Mouse (Mus musculus): ENCODE data around the gene Smim24.

The Smim24 gene

DNA sequence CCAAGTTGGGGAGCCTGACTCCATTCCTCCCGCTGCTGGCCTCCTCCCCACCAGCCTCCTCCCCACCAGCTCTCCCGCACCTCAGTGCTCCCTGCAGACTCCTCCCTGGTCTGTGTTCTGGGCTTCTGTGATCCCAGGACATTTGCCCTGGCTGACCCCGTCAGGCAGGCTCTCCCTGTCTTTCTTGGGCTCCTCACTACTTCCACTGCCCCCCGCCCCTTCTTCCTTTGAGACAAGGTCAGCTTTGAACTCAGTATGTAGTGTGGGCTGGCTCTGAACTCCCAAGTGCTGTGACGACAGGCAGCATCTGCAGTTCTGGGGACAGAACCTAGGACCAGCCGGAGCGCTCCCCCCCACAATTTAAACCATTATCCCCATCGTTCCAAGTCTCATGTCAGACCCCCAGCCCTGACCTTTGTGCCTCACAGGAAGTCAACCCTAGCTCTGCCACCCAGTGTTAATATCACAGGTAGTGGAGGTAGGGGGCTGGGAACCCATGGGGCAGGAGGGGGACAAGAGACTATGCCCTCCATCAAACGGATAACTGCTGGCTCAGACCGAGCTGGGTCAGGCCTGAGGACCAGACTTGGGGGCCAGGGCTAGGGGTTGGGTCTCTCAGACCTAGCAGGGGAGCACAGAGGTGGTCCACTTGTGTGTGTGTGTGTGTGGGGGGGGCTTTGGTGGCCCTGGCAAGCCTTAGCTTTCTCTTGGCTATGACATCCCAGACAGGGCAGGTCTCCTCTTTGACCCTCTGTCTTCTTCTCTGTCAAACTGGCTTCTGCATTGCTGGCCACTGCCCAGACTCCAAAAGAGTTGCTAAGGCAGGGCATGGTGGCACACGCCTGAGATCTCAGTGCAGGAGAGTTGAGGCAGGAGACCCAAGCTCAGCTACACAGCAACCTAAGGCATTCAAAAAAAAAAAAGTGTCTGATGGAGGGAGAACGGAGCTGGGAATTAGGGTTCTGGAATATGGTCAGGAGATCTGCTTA, 24.7 kb downstream of the Smim24 start:
- in situ Hi-C loops (cut with MboI; ENCODE audit: unreplicated experiment in 2 of 2) = no loop called here

DNA sequence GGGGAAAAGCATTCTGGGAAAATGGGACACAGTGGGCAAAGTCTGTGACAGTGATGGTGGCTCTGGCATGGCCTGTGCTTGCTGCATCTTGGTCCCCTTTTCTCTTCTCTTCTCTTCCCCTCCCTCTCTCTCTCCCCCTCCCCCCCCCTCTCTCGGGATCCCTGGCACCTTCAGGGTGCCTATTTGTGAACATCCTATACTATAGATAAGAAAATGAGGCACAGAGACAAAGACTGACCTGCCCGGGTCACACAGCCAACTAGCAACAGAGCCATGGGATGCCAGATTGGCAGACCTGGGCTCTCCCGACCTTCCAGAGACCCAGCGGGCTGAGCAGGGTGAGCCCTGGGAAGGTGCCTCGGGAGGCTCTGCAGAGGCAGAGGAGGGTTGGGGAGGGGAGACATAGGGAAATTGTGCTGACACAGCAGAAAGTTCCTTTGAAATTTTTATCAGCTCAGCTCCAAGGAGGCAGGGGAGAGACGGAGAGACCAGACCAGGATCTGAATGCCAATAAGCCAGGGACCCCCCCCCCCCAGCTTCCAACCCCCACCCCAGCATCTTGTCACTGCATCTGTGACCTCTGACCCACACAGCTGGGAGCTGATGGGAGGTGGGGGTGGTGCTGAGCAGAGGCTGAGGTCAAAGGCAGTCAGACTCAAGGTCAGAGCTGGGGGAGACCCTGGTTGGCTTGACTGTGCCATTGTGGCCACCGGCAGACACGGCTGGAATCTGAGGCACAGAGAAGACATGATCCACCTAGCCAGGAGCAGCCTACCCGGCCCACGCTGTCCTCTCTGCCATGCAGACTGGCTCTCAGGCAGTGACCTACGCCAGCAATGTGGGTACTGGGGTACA, 25.6 kb downstream of the Smim24 start:
- in situ Hi-C loops (cut with MboI; ENCODE audit: unreplicated experiment in 2 of 2) = no loop called here

GRCm38 (mm10) chr10:81419111-81419928, 26.5 kb downstream of the Smim24 start:
- in situ Hi-C loops (cut with MboI; ENCODE audit: unreplicated experiment in 2 of 2) = no loop called here

GRCm38 (mm10) chr10:81420191-81420767, 27.4 kb downstream of the Smim24 start:
- in situ Hi-C loops (cut with MboI; ENCODE audit: unreplicated experiment in 2 of 2) = no loop called here

GRCm38 (mm10) chr10:81421041-81421796, 28.4 kb downstream of the Smim24 start:
- in situ Hi-C loops (cut with MboI; ENCODE audit: unreplicated experiment in 2 of 2) = no loop called here

- in situ Hi-C loops (cut with MboI; ENCODE audit: unreplicated experiment in 2 of 2) = no loop called here
Observed at GRCm38 (mm10) chr10:81421797-81422100, 28.9 kb downstream of the Smim24 start.

DNA sequence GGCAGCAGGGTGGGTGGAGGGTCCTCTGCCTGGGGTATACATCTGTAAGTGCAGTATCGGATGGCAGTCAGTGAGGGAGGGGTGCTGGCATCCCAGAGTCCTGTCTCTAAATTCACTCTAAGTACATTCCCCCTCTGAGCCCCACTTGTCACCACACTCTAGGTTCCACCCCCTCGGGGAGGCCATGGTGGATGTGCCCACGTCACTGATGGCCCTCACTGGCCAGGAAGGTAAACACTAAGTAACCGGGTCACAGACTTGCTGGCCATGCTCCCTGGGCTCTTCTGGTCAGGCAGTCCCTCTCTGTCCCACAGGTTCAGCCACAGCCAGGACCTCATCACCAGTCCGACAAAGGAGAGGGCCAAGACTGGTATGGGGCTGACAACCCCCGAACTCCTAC, 29.3 kb downstream of the Smim24 start:
- in situ Hi-C loops (cut with MboI; ENCODE audit: unreplicated experiment in 2 of 2) = no loop called here

DNA sequence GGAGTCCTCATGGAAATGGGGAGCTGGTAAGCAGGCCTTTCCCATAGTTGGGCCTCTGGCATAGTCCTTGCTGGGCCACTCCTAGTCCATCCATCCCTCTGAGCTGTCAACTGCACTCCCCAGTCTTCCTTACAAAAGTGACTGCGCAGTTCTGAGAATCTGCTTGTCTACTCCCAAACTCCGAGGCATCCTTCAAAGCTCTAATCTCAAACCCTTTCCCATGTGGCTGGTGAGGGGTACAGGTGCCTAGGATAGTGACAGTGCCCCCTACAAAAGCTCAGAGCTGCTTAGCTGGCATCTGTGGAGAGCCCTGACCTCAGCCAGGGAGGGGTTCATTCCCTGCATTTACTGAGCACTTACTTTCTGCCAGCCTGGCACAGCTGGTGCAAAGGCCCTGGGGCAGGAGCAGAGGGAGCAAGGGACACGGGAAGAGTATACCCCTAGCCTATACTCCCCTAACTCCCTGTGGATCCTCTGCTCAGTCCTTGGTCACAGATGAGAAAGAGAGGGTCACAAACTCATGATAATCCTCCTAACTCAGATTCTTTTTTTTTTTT, 29.9 kb downstream of the Smim24 start:
- in situ Hi-C loops (cut with MboI; ENCODE audit: unreplicated experiment in 2 of 2) = no loop called here

- in situ Hi-C loops (cut with MboI; ENCODE audit: unreplicated experiment in 2 of 2) = no loop called here
Observed at GRCm38 (mm10) chr10:81423476-81424245, 30.8 kb downstream of the Smim24 start.

- in situ Hi-C loops (cut with MboI; ENCODE audit: unreplicated experiment in 2 of 2) = no loop called here
Observed at GRCm38 (mm10) chr10:81424246-81425051, 31.6 kb downstream of the Smim24 start.

- in situ Hi-C loops (cut with MboI; ENCODE audit: unreplicated experiment in 2 of 2) = no loop called here
Observed at GRCm38 (mm10) chr10:81425236-81425850, 32.5 kb downstream of the Smim24 start.

- in situ Hi-C loops (cut with MboI; ENCODE audit: unreplicated experiment in 2 of 2) = no loop called here
Observed at GRCm38 (mm10) chr10:81426081-81426671, 33.3 kb downstream of the Smim24 start.

DNA sequence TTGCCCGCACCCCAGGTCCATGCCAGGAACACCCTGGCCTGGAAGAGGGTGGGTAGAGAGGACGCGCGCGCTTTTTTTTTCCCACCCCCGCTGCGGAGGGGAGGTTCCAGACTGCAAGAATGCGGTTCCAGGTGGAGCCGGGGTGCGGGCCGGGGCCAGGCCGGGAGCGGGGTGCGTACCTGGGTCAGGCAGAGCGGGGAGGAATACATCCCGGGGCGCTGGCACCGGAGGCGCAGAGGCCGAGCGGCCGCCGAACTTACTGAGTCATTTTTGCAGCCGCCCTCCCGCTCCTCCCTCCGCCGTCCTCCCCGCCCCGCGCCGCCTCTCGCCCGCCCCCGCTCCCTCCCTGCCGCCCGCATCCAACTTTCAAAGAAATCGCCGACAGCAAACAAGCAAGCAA, 34.0 kb downstream of the Smim24 start:
- in situ Hi-C loops (cut with MboI; ENCODE audit: unreplicated experiment in 2 of 2) = no loop called here

DNA sequence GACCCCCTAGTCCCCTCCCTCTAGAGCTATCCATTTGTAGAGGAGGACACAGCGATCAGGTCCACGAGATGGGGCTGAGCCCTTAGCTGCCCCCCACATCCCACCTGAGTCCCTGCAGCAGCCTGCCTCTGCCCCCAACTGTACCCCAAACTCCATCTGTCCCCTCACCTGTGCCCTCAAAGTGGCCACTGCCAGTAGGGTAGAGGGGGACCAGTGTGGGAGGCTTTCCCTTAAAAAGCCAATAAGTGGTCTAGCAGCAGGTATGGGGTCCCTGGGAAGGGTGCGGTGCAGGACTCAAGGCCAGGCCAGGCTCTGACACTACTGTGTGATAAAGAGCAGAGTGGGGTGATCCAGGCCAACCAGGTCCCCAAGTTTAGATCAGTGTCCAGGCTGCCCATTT, 34.5 kb downstream of the Smim24 start:
- in situ Hi-C loops (cut with MboI; ENCODE audit: unreplicated experiment in 2 of 2) = no loop called here

DNA sequence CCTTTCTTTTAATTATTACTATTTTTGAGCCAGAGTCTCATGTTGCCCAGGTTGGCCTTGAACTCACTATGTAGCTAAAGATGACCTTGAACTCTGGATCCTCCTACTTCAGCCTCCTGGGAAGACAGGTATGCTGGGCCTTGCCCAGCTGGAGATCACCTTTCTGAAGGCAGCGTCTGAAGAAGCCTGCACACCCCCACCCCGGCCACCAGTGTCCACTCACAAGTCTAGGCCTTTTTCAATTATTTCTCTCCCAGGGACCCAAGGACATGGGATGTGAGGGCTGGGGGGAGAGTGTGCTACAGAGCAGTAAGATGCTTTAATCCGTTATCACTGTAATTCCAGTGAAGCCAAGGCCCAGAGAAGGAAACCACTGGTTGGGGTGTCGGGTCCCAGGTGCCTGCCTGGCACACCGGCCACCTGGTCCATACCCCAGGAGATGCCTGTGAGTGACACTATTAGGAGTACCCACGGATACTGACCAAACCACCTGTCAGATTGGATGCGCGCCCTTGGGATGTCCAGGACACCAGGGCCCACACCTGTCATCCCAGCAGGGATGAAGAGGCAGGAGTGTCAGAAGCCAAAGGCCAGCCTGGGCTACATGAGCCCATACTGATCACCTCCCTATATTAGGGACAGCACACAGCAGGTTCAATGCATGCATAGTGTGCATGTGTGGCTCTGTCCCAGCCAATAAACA, 35.1 kb downstream of the Smim24 start:
- in situ Hi-C loops (cut with MboI; ENCODE audit: unreplicated experiment in 2 of 2) = no loop called here

DNA sequence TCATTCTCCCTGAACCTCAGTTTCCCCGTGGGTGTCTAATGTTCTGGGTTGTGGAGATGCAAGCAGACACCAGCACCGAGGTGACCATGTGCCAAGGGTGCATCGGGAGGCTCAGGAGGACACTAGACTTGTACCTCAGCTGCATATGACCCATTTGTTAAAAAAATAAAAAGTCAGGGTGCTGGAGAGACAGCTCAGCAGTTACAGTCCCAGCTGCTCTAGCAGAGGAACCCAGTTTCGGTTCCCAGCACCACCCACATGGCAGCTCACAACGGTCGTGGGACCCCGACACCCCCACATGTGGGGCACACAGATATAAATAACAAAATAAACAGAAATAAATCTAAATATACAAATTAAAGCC, 35.6 kb downstream of the Smim24 start:
- in situ Hi-C loops (cut with MboI; ENCODE audit: unreplicated experiment in 2 of 2) = no loop called here

- in situ Hi-C loops (cut with MboI; ENCODE audit: unreplicated experiment in 2 of 2) = no loop called here
Observed at GRCm38 (mm10) chr10:81429092-81429491, 36.2 kb downstream of the Smim24 start.

All from v-Abl transformed pro-B cells (cell line).